Mouse (Mus musculus) thymus, postnatal 25 days (tissue): ENCODE measurements around the gene Col4a3bp.

ENCODE experiments used
- DNase-seq: peaks from one replicate; pipeline ENCODE4 v3.0.0; 2022

Col4a3bp gene

GRCm38 (mm10) chr13:96542901-96543891, 778 bp downstream of the Col4a3bp start:
- DNase-seq: no peak

- DNase-seq: no peak
Measured at GRCm38 (mm10) chr13:96544506-96544905, 2.1 kb downstream of the Col4a3bp start.

DNA sequence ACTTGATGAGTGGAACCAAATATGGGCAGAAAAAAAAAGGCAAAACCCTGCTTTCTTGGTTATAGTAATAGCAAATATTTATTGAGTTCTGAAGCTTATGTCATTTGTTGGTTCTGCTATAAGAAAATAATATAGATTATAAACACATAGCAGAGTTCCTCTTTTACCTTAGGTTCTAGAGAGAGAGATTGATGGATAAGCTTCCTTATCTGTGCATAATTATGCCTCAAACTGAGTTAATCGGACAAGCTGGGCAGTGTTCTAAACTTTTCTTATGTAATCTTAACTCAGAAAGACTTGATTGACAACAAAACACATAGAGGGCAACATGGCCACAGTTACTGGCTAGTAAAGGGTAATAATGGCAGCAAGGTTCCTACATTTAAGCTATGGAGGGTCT, 4.8 kb downstream of the Col4a3bp start:
- no peak for DNase-seq

- DNase-seq: no peak
Measured at GRCm38 (mm10) chr13:96547941-96548340, 5.5 kb downstream of the Col4a3bp start.

GRCm38 (mm10) chr13:96555099-96555498, 12.7 kb downstream of the Col4a3bp start:
- DNase-seq: no peak

GRCm38 (mm10) chr13:96567977-96568376, 25.6 kb downstream of the Col4a3bp start:
- no peak for DNase-seq

GRCm38 (mm10) chr13:96570313-96571015, 28.0 kb downstream of the Col4a3bp start:
- DNase-seq: no peak

- DNase-seq: no peak
Measured at GRCm38 (mm10) chr13:96571016-96571361, 28.6 kb downstream of the Col4a3bp start.

DNA sequence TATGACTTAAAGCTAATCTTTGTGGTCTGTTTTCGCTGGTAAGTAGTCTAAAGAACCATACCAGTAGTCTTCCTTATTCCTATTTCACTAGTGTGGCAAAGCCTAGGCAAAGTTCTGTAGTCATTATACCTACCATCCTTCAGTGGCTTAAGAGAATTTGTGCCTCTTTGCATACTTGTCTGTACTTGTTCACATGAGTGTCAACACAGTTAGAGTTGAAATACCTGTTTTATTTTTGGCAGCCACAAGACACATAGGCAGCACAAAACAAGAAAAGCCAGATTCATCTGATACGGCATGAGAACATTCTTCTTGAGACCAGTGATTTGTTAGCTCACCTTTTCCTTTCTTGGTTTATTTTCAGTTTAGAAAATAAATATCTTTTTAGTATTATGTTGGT, 31.8 kb downstream of the Col4a3bp start:
- DNase-seq: no peak

DNA sequence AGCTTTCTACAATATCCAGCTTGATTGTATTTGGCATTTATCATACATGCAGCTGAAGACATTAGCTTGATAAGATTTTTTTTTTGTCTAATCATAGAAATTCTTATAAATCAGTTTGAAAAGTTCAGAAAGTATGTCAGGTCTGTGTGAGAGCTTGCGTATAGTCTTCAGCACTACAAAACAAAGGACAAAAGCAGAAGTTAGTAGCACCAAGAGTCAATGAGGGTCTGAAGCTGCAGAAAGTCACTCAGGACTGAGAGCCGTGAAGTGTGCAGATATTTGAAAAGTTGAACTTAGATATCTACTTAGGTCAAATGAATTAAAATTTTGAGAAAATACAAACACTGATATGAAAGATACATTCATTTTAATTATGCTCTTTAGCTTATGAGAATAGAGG, 36.7 kb downstream of the Col4a3bp start:
- DNase-seq: no peak

DNA sequence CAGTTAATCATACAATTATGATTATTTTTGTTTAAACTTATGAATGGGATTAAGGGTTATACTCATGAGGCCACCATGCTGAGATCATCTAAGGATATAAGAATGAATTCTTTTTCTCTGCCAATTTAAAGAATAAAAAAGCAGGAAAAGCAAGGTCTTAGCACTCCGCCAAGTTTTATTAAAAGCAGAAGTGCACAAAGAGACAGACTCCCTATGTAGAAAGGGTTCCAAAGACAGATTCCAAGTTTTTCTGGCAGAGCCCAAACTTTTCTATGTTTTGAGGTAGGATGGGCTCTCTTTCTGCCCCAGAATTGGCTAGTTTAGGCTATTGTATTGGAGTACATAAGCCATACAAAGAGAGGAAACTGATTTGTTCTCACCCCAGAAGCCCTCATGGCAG, 37.6 kb downstream of the Col4a3bp start:
- DNase-seq: no peak

DNA sequence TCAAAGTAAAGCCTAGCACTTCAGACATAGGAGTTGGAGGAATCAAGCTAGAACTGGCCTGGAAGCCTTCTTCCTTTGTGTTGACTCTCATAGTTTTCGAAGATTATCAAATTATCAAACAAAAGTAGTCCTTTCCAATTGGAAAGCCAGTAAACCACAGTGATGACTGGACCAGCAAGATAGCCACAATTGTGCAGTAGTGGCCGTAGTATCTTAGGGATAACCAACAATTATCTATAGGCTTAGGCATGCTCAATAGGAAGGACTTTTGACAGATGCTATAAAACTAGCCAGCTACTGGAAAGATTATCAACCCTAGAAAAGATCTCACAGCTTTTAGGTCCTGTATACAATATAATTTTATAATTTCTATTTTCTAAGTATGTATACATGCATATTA, 41.8 kb downstream of the Col4a3bp start:
- DNase-seq: no peak

- no peak for DNase-seq
Measured at GRCm38 (mm10) chr13:96586540-96586939, 44.1 kb downstream of the Col4a3bp start.

GRCm38 (mm10) chr13:96588642-96589041, 46.2 kb downstream of the Col4a3bp start:
- DNase-seq: no peak

- no peak for DNase-seq
Measured at GRCm38 (mm10) chr13:96593621-96594020, 51.2 kb downstream of the Col4a3bp start.

GRCm38 (mm10) chr13:96594070-96594469, 51.7 kb downstream of the Col4a3bp start:
- no peak for DNase-seq

- DNase-seq: no peak
Measured at GRCm38 (mm10) chr13:96599182-96599581, 56.8 kb downstream of the Col4a3bp start.

GRCm38 (mm10) chr13:96604242-96604641, 61.8 kb downstream of the Col4a3bp start:
- DNase-seq: no peak

DNA sequence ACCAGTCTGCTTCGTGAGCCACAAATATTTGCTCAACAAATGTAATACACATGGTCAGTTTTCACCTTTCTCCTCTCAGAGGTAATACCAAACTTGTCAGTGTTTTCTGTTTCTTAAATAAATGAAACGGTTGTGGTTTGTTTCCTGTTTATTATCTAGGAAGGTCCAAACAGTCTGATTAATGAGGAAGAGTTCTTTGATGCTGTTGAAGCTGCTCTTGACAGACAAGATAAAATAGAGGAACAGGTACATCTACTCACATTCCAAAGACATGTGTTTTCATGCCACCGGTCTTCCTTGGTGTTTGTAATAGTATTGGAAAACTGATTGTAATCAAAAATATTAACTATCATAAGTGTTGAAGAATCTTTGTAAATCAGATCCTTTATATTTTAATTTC, 72.2 kb downstream of the Col4a3bp start:
- no peak for DNase-seq

DNA sequence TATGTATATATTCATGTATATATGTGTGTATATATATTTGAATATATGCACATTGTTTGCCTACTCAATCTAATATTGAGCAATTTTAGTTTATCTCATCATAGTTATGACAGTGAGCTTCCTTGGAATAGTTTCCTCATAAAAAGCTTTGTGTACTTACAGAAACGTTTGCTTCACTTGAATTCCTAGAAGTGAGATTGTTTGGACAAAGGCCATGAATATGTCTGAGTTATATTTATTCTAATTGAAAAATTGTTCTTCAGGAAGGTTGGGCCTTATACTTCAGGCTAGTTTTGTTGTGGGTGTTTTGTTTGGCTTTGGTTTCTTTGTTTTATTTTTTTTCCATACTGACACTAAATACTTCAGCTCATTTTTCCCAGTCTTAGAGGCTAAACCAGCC, 78.5 kb downstream of the Col4a3bp start:
- no peak for DNase-seq

DNA sequence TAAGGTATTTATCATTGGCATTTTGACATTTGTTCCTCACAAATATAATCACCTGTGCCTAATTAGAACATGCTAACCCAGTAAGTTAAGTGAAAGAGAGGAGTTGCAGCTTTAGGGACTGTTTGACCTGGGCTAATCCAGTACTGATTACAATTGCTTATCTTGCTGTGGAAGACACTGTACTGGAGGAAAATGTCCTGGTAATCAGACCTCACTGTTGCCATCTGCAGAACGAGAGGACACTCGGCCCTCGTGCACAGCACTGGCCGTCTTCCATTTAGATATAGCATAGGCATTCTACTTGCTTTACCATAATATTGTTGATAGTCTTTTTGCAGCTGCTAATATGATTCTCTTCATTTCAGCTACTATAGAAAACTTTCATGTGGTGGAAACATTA, 88.0 kb downstream of the Col4a3bp start:
- no peak for DNase-seq

DNA sequence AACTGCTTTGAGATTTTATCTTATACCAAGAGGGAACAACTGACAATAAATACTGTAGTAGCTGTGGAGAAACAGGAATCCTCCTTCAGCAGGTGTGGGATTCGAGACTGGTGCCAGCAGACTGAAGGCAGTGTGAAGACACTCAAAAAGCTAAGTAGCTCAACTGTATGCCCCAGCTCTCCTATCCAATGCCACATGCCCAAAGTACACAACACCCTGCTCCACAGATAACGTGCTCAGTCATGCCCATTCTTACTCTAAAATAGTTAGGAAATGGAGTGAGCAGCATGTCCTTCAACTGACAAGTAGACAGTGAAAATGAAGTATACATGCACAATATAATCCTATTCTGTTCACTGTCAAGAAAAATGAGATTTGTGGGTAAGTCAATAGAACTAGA, 101.8 kb downstream of the Col4a3bp start:
- no peak for DNase-seq

GRCm38 (mm10) chr13:96645822-96646221, 103.4 kb downstream of the Col4a3bp start:
- no peak for DNase-seq

DNA sequence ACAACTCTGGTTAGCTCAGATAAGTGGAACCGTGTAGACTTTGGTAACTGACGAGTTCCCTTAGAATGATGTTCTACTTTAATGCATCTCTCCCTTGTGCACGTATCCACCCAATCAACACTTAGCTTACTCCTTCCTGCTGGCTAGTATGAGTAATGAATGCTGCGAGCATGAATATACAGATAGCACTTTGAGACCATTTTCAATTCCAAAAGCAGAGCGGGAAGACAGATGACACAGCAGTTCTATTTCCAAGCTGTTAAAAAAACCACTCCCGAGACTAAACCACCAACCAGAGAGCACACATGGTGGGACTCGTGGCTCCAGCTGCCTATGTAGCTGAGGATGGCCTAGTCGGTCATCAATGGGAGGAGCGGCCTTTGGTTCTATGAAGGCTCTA, 110.6 kb downstream of the Col4a3bp start:
- no peak for DNase-seq
